Mouse (Mus musculus) CD4-positive, CD25-positive, alpha-beta regulatory T cell, adult 4 months (primary cell): ENCODE data around the gene Thap11. TPM values are rescaled to one million over a fixed set of nuclear protein-coding genes. Genes with fewer than 3 reads are reported as not detected.
A peak's percentile ranks its signal among the peaks of the same experiment; 100 is the strongest.
"Not testable (repeated sequence)": the region's sequence is repeated elsewhere in the genome, so short reads cannot be mapped to it uniquely, and the experiment has no call there.

Source experiments
- ATAC-seq: one replicate; pipeline ENCODE4 v1.8.0; 2017
- polyA plus RNA-seq, 2 experiments: library from polyadenylated mRNA; unstranded; fragments of 100-300 nt; shearing (Covaris generic); gene quantifications; one replicate each; pipeline ENCODE4 v1.2.1; 2017

The Thap11 gene
- 1 to 10 TPM; 4.5 to 6.0 TPM for polyA plus RNA-seq

DNA sequence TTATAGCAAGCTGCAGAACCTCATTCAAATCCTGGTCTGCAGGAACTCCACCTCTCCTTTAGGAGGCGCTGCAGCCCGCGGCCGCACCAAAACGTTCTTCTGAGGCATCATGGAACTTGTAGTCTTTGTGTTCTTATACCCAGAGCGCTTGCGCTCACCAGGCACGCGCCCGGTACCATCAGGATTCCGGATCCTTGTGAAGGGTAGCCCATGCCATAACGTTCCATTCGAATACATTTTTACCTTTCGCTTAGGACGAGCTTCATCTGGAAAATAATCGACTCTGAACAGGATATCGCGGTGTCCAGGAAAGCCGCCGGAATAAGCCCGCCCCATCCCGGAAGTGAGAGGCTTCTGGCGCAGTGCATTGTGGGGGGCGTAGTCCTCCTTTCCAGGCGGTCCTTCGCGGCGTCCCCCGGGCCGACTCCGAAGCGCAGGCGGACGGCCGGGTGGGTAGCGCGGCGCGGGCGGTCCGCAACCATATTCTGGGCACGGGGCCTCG lies at the start of gene Thap11:
Thap11 (plus strand) TSS at position 418 of the 502 bp plus-strand sequence.
- peak; percentile 86 for ATAC-seq

DNA sequence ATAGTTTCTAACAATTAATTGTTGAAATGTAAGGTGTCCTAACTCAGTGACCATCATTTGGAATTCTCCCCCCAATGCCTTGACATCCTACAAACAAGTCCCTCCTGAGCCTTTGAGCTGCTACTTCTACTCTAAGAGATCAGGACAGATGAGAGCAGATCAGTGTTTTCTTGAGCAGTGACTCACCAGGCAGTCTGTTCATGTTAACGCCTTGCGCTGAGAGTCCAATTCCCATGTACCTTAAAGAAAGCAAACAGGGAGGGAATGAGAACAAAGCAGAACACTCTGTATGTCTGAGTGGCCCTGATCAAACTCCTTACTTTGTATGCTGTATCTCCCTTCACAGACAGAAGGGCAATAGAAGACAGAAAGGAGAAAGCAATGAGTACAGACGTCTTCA lies 49.6 kb upstream of the Thap11 start:
- no peak for ATAC-seq

DNA sequence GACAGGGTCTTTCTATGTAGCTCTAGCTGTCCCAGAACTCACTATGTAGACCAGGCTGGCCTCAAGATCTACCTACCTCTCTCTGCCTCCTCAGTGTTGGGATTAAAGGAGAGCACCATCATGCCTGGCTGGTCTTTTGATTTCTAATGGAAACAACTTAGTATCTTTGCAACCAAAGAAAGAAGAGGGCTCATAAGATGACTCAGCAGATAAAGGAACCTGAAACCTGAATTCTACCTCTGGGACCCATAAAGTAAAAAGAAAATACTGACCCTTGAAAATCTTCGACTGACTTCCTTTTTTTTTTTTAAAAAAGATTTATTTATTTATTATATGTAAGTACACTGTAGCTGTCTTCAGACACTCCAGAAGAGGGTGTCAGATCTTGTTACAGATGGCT lies 49.0 kb upstream of the Thap11 start:
- ATAC-seq = no peak

DNA sequence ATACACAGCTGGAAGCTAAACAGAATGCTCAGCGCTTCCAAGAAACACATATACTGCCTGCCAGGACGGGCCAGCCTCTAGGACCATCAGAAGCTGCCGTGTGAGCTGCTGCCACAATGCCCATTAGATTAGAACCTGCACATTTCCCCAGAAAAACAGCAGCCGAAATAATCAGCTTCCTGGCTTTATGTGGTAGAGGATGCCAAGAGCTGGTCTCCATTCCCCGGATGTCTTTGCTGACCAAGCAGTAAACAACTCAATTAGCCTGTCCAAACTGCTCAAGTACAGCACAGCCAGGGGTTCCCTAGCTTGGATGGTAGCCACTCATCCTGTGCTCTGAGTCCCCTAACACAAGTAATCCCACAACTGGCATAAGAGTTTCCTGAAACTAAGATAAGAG lies 47.2 kb upstream of the Thap11 start:
- ATAC-seq = no peak

DNA sequence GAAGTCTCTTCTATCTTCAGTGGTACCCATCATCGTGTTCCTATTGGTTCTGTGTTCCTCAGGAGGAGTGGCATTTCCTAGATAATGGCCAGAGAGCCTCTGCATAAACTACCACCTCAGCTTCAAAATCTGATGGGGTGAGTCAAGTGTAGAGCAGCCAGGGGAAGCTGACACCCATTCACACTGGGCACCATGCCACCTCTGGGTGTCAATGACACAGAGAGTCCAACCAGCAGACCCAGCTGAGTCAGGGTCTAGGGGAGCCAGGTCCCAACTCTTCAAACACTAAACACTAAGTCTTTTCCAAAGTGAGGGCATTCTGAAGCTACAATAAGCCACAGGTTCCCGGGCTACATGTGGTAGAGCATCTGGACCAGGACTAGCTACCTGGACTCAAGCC lies 46.5 kb upstream of the Thap11 start:
- ATAC-seq = no peak

DNA sequence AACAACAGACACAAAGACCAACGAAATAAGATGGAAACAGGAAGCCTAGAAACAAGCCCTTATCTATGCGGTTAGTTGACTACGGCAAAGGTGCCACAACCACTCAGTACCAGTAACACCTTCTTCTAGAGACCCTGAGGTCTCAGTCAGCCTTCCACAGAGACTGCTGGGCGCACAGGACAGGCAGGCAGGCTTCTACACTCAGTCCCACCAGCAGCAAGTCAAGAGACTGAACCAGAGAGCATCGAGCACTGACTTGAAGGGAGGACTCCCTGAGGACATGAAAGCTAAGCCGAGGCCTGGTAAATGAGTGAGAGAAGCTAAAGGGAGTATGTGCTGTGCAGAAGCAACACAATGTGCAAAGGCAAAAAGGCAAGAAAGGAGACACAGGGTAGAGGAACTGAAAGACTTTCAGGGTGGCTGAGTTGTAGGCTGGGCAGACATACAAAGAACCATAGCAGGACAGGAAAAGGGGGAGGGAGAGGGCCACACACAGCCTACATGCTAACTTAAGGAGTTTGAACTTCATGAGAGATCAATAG lies 44.6 kb upstream of the Thap11 start:
- peak; percentile 83 for ATAC-seq

DNA sequence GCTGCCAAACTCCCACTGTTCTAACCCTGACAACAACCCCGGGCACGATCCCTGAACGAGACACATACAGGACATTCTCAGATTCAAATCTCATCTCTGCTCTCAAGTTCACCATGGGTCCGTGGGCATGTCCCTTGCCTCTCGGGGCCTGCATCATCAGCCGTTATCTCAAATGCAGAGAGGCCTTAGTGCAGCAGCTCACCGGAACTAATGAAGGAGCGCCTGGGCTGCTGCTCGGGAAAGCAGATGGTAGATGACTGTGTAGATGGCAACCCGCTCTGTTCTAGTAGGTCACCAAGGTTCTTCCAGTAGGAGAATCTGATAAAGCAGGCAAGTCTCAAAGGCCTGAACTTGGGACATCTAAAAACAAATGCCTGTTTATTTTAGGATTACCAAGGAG lies 43.9 kb upstream of the Thap11 start:
- no peak for ATAC-seq

DNA sequence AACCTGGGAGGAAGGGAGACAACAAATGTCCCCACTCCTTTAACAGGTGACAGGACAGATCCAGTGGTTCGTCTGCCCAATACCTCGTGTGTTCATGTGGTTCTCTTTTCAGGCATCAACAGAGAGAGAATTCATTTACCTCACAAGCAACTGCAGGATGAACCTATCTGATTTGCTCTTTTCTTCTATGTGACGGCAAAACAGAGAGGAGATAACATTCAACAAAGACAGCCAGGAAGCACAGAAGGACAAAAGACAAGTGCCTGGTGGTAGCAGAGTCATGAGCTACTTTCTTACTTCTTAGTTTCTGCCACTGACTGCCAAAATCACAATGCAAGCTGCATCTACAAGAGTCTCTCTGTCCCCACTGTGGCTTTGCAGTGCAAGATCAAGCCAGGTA lies 43.4 kb upstream of the Thap11 start:
- ATAC-seq = peak; percentile 33

DNA sequence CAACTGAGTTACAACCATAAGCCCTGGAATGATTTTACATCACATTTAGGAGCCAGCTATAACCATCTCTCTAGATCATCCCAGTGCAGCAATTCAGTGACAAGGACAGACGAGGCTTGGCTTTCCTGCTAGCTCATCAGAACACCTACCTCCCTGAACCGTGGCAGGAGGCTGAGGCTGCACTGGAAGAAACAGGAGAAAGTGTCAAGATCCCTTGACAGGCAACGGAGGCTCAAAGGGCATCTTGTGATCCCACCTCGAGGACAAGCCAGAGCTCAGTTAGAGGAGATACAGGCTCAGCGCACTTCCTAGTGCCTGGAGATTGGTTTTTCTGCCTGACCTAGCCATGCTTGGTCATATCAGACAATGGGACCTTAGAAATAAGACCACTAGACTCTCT lies 42.4 kb upstream of the Thap11 start:
- ATAC-seq = no peak

DNA sequence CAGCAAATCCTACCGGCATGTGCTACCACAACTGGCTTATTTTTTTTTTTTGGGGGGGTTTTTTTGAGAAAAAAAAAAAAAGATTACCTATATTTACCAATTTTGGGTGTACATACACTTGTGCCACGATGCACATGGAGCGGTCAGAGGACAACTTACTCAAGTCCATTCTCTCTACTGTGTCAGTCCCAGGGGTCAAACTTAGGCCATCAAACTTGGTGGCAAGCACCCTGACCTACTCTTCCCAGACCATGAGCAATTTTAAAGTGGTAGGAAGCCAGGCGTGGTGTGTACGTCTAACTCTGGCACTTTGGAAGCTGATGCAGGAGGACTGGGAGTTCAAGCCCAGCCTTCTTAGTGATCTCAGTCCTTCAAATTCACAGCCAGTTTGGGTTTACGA lies 41.7 kb upstream of the Thap11 start:
- no peak for ATAC-seq

DNA sequence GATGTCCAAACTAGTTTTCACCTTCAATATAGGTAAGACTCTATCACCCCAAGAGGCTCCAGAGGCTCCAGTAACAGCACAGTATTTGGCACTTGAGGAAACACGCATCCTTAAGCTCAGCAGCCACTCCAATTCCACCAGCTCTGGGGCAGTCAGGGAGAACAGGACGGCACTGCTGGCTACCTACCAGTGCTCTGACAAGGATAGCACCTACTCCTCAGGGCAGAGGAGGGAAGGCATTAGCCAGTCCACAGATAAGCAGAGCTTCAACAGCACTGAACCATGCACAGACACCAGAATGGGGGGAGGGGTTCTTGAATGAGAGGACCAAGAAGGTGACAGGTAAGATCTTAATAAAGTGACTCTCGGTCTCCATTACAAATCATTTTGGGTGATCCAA lies 35.3 kb upstream of the Thap11 start:
- ATAC-seq = no peak

DNA sequence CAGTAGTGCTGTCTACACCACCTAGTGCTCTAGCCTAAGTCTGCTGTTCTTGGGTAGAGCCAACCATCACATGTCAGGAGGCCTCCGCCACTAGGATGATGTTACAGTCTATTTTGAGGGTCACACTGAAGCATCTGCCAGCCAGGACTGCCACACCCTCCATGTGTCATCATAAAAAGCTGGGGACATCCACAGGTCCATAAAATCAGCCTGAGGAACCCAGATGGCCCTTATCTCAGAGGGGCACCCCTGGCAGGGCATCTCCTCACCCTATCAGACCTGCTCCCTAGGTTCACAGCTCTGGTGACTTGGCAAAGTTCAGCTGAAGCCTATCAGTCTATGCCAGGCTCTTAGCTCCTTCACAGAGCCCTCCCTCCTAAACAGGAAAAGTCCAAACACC lies 34.0 kb upstream of the Thap11 start:
- ATAC-seq = no peak

DNA sequence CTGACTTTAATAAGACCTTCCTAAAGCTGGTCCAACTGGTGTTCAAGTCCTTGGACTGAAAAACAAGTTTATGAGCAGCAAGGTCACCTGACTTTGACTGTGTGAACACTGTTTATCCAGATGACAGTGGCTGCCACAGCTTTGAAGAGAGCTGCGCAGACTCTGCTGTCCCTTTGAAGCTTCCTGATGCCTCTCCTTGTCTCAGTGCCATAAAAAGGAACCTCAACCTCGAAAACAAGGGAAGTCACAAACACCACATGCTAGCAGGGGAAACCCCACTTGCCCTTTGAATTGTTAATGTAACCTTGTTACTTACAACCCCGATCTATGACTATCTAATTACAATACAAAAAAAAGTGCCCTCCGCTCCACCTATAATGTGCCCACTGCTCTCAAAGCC lies 29.4 kb upstream of the Thap11 start:
- no peak for ATAC-seq

DNA sequence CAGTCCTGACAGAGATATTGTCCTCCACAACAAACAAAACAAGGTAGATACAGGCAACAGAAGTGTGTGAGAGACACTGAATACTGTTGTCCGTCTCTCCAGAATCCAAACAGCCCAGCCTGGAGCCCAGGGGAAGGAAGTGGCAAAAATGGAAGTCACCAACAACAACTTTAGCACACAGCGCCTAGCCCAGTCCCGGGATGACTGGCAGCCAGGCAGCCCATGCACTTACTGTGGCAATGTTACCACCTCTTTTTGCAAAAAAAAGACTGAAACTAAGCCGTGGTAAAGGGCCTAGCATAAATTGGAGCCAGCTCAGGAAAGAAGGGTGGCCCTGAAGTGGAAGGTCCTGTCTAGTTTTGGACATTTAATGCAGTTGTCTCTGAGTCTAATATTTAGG lies 28.6 kb upstream of the Thap11 start:
- ATAC-seq = no peak

DNA sequence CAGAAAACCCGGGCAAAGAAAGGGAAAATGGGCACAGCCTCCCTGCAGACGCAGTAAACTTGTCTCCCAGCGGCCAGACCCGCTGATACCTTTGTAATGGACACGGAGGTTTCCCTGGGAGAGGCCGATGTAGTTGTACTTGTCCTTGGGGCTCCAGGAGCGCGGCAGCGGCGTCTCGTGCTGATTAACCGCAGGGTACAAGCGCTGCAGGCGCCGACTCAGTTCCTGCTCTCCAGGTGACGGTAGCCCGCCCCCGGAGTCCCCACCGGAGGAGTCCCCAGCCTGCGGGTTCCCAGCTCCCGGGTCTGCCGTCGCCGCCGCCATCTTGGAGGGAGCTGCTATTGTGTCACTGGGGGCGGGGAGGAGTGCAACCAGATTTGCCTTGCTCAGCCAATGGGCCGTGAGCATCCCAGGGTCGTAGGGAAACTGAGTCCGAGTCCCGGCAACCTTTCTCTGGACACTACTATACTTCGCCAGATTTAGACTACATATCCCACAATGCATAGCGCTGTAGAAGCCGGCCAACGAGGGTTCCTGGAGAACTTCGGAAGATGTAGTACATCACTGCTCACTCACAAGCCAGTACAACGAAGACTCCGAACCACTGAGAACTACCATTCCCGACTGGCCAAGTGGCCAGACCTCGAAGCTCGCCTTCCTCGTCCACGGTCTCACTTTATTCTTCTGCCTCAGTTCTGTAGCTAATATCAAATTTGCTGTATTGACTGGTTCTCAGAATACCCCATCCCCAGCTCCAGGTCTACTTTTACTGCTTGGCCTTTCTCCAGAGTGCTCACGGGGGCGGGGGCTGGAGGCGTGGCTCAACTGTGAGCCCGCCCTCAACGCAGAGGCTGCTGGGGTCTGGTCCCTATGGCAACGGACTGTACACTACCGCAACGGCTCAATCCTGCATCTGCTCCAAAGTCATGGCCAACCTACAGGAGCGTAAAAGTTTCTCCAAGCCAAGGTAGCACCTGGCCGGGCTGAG lies 27.8 kb upstream of the Thap11 start, which contains the start of the genes Ranbp10 and Tsnaxip1:
Ranbp10 (minus strand) TSS at position 490 of the 988 bp plus-strand sequence.
Tsnaxip1 (plus strand) TSS at position 871 of the 988 bp plus-strand sequence.
- ATAC-seq = peak; percentile 90

DNA sequence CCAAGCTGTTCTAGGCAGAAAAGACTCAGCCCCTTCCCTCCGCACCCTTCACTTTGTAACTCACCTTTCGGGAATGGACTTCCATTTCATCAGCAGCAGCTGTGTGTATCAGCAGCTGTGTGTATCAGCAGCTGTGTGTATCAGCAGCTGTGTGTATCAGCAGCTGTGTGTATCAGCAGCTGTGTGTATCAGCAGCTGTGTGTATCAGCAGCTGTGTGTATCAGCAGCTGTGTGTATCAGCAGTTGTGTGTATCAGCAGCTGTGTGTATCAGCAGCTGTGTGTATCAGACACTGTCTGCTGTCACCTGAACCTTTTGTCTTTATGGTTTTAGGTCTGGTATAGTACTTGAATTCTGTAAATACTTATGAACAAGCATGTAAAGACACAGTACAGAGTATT lies 21.2 kb upstream of the Thap11 start:
- ATAC-seq = not testable (repeated sequence)

DNA sequence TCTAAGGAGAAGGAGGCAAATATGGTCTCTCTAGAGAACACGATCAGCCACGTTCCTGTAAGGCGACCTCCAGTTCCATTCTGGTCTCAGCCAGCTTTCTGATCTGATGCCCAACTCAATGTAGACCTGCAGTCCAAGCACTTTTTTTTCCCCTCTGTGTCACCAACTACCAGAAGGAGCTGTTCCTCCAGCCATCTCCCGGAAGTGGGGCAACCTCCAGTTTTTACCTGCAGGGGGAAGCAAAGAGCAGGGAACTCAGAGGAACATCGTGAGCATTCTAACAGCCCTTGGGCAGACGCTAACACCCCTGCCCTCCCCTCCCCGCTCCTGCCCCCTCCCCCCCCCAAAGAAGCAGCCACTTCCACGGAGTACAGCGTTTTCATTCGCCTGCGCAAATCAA lies 19.6 kb upstream of the Thap11 start:
- ATAC-seq = peak; percentile 93

DNA sequence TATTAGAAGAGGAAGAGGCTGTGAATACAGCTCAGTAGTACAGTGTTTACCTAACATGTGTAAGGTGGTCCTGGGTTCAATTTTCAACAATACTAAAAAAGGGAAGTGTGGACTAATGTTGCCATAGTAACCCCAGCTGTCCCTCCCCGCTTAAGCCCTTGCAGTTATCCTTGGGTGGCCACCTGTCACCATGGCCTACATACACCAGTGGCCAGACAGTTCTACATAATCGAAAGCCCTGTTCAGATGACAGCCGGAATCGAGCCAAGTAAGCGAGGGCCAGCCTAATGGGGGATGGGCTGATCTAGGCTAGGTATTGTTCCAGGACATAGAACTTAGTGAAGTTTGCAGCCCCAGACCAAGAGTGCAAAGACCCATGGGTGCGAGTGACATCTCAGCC lies 17.9 kb upstream of the Thap11 start:
- no peak for ATAC-seq

DNA sequence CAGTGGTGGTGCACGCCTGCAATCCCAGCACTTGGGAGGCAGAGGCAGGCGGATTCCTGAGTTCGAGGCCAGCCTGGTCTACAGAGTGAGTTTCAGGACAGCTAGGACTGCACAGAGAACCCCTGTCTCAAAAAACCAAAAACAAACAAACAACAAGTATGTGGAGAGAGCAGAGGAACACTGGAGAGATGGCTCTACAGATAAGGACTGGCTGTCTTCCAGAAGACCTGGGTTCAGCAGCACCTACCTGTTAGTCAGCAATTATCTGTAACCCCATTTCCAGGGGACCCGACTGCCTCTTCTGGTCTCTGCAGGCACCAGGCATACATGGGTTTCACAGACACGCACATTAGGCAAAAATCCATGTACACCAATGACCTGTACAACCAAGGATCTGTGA lies 15.7 kb upstream of the Thap11 start:
- no peak for ATAC-seq

DNA sequence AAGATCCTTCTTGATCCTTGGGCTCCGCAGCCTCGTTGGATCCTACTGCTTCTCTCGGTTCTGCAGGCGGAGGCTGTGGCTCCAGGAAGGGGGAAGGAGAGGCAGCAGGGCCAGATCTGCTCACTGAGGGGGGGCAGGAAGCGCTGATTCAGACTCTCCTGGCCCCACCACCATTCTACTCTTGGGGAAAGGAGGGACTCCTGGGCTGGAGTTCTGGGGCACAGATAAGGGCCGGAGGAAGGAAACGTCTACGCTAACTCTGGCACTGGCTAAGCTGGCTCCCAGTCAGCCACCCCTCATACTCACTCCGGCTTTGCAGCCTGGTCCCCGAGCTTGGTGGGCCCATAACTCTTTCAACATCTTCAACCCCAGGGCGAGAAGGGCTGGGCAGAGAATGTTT lies 8.3 kb upstream of the Thap11 start:
- ATAC-seq = no peak

DNA sequence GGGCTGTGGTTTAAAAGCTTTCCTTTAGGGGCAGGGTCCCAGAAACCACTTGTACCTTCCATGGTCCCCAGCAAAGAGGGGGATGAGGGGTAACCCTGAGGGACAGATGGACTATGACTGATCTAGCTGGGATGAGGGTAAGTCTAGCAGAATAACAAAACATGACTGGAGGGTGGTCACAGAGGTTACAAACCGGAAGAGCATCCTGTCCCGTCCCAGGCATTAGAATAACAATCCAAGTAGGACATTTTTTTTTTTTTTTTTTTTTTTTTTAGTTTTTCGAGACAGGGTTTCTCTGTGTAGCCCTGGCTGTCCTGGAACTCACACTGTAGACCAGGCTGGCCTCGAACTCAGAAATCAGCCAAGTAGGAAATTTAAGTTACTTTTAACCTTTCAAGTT lies 4.9 kb upstream of the Thap11 start:
- no peak for ATAC-seq

DNA sequence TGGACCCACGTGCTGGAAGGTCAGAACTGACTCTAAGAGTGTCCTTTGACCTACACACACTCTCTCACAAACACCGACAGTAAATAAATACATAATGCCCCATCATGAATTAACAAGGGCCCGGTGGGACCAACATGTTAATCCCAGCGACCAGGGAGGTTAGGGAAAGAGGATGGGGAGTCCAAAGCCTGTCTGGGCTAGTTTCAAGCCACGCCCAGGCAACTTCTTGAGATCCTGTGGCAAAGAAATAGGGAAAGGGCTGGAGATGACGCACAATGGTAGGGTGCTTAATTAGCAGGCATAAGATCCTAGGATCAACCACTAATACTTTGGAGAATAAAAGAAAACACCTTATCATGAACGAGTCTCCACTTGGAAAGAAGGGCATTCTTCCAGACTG lies 4.3 kb upstream of the Thap11 start:
- no peak for ATAC-seq

DNA sequence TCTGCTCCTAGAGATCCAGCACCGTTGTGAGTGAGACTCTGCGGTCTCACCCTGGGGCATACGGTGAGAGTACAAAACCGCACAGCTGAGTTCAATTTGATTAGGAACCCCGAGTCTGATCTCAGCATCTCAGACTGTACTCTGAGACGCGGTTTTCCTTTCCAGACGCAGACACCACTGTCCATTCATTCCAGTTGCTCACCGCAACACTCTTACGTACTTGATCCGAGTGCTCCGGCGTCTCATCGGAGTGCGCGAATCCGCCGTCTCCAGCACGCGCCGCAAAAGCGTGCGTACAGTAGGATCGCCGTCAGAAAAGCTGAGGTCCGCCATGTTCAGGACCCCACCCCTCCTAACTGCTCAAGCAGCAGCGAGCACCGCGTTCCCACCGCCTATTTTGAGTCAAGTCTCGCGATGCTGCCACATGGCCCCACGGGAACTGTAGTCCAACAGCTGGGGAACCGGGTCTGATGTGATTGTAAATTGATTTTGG lies 3.2 kb upstream of the Thap11 start:
- peak; percentile 72 for ATAC-seq
